Mouse (Mus musculus) fat pad, adult 2 months (tissue): ENCODE data around the gene Sucla2.
"Not testable (repeated sequence)": the region's sequence is repeated elsewhere in the genome, so short reads cannot be mapped to it uniquely, and the experiment has no call there.

Experiments used
- DNase-seq: peaks from one replicate; pipeline ENCODE4 v3.0.0-alpha.2; 2011; ENCODE audit warnings: low read depth, low spot score; ENCODE audit errors: extremely low read depth

Gene Sucla2

DNA sequence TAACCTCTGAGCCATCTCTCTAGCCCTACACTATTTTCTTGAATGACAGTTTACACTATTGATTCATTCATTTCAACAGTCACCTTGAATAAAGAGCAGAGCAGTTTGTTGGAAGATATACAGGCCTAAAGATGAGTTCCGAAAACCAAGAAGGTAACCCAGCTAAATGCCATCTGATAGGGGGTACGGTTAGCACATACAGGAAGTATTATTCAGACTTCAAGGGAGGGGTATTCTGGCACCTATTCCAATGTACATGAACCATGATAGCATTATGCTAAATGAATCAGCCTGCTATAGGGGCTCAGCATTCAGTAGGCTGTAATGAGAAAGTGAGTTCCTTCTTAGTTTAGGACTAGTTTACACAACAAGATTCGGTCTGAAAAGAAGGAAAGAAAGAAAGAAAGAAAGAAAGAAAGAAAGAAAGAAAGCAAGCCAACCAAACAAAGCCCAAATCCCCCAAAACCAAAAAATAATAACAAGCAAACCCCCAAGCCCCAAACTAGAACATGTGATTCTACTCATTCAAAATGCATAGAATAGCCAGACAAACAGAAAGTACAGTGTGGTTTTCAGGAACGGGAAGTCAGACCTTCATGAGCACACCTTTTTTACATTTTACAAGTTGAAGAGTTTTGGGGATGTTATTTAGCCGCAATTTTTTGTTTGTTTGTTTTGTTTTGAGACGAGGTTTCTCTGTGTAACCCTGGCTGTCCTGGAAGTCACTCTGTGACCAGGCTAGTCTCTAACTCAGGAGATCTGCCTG lies 16.3 kb upstream of the Sucla2 start:
- DNase-seq = no peak

DNA sequence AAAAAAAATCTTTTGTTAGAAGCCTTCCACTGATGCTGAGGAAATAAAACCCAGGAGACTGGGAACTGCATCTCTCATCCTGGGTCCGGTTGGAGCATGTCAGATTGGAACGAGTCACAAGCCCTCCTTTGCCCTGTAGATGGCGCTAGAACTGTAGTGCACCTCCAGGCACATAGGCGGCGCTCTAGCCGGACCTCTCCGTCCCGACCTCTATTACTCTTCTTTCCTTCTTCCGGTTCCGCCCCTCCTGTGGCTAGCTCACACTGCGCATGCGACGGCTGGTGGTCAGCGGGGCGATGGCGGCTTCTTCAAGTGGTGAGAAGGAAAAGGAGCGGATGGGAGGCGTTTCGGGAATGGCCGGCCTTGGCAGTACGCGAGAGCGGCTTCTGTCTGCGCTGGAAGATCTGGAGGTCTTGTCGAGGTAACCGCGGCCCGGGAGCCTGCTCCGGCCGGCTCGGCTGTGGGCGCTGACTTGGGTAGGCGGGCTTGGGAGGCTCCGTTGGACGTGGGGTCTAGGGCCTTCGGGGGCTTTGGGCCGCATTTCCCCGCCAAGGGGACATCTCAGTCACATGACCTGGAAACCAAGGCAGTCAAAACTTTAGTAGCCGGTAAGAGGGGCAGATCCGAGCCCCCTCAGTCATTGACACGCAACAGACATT lies 15.2 kb upstream of the Sucla2 start, which contains the start of gene Med4:
Med4 (plus strand) TSS at position 261 of the 659 bp plus-strand sequence.
- peak; percentile 46 for DNase-seq

DNA sequence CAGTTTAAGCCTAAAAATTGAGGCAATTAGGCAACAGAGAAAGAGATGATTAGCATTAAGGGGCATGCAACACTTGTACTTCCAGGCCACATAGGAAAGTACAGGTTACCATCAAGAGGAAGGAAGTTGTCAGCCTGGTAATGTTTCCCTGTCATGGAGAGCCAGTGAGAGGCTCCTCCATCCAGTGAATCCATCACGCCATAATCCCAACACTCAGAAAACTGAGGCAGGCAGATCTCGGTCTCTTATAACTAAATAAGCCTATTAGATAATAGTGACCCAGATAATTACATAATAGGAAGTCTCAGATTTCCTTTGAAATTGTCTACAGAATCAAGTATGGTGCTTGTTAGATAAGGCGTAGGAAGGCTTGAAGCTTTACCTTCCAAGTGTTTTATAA lies 983 bp upstream of the Sucla2 start:
- DNase-seq = no peak

DNA sequence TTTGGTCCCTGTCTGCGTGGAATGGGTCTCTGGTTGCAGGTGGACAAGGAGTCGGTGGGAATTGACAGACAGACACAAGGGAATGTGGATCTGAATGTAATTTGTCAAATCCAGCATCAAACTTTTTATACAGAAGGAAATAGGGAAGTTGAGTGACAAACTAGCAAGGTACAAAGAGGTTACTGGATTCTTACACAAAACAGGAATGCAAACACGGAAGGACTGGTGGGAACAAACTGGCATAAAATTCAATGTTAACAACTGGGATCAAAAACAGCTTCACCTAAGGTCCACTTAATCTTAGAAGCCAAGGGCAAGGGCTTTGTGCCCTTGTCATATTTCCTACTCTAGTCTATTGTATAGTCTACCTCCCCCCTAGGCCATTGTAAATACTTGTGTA lies 3.5 kb downstream of the Sucla2 start:
- not testable (repeated sequence) for DNase-seq

DNA sequence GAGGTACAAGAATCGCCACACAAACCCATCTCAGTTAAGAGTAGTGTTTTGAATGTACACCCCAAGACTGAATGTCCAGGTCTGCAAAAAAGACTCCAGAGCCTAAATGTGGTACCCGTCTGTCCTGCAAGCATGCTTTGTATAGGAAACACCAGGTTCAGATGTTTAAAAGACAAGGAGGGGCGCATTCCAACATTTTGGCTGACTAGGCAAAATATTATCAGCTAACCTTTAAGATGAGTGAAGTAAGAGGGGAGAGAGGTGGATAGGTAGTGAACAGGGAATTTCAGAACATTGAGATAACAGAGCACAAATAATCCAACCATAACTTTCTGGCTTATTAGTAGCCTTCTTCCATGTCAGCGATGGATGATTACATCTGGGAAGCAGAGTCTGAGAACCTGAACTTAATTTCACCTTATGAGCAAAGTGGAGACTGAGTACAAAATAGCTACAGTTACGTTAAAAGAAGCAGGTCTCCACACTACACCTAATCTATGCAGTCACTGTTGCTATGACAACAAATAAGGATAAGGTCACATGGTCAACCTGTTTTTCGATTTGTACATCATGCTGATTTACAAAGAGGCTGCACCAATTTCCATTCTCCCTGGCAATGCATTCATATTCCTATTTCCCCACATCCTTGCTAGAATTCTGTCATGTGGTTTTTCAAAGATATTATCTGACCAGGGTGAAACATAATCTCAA lies 8.8 kb downstream of the Sucla2 start:
- DNase-seq = no peak

DNA sequence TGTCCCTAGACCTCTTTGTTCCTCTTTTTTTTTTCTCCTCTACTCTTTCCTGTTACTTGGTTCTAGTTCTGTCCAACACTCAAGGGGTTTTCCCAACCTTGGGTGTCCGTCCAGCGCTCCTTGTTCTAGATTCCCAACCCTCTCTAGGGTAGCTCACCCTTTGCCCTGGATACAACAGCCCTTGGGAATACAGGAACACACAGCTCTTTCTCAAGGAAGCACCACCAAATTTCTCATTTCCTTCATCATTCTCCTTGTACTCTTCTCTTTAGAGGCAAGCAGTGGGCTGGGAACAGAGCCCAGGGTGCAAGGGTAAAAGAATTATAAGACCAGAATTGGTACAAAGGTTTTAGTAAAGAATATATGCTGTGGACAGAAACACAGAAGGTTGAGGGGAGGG lies 10.5 kb downstream of the Sucla2 start:
- no peak for DNase-seq

DNA sequence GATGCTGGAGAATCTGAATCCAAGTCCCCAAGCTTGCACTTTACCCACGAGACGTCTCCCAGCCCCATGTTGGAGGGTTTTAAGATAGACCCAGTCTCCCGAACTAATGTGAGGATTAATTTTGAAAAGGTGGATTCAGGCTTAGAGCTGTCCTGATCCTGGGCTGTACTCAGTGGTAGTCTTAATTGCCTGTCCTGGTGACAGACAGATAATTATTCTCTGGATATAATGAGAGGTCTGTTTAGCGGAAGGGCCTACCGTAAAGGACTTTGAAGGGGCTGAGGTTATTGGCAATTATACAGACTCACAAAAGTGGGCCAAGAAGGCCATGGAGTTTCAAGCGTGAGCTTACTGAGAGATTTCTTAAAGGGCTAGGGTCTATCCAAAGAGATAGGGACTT lies 18.7 kb downstream of the Sucla2 start:
- no peak for DNase-seq

DNA sequence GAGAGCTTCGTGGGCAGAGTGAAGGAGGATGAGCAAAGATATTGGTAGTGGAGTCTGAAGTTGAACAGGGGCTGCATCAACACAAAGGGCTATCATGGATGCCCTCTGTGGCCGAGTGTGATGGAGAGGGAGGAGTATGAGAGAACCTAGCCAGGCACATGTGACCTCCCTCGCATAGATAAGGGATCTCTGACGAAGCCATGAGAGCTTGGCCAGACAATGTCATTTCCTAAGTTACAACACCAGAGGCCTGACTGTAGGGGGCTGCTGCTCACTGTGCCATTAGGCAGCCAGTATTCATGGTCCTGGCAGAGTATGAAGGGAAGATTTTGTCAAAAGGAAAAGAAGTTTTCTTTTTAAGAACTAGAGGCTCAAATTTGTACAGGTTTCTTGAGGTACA lies 21.9 kb downstream of the Sucla2 start:
- DNase-seq = no peak

DNA sequence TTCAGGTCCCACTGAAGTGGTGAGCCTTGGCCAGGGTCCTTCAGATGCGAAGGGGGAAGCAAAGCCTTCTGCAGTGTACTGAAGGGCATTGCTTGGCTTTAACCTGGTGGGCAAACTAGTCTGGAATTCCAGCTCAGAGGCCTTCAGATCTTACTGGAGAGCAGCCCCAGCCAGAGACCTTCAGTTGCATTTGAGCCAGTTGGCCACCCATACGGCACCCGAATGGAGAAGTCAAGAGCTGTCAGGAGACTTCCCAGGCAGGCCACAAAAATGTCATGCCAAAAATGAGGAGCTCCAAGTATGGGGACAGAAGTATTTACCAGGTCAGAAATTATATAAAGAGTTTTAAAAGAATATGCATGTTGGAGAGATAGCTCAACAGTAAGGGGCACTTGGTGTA lies 22.9 kb downstream of the Sucla2 start, which contains the start of gene Nudt15:
Nudt15 (minus strand) TSS at position 192 of the 400 bp plus-strand sequence.
- no peak for DNase-seq

DNA sequence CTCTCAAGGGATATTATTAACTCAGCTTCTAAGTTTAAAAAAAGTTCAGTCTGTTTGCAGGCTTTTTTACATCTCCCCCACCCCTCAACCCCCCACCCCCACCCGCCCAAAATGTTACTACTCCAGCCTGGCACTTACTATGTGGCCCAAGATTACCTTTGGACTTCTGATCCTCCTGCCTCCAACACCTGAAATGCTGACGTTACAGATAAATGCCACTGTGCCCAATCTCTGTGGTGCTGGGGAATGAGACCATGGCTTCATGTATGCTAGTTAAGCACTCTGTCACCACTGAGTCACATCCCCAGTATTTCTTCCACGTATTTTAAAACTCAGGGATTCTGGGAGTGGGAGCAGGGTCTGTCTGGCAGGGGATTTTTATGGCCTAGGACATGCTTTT lies 25.2 kb downstream of the Sucla2 start:
- DNase-seq = no peak

DNA sequence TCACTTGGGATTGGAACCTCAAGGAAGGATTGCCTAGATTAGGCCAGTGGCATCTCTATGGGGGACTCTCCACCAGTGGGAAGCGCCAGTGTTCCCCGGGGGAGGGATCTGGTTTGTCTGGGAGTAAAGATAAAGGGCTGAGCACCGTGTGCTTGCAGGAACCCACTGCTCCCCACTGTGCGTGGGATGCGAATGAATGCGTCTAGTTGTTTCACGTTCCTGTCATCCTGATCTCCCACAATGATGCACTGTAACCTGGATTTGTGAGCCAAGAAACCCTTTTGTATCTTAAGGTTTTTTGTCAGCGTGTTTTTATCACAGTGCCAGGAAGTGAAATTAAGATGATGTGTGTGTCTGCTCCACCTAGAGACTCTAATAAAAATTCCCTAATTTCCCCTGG lies 25.6 kb downstream of the Sucla2 start:
- no peak for DNase-seq

DNA sequence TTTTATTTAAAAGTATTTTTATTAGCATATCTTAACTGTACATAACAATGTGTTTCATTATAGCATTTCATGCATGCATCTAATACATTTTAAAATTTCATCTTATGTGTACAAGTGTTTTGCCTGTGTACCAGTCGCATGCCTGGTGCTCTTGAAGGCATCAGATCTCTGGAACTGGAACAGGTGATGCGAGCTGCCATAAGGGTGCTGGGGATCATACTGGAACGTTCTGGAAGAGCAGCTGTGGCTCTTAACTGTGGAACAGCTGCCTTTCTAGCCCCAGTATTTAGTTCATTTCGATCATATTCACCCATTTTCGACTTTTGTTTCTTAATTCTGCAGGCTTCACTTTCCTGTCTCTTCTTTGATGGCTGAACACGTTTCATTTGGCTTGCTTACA lies 26.0 kb downstream of the Sucla2 start:
- DNase-seq = no peak

DNA sequence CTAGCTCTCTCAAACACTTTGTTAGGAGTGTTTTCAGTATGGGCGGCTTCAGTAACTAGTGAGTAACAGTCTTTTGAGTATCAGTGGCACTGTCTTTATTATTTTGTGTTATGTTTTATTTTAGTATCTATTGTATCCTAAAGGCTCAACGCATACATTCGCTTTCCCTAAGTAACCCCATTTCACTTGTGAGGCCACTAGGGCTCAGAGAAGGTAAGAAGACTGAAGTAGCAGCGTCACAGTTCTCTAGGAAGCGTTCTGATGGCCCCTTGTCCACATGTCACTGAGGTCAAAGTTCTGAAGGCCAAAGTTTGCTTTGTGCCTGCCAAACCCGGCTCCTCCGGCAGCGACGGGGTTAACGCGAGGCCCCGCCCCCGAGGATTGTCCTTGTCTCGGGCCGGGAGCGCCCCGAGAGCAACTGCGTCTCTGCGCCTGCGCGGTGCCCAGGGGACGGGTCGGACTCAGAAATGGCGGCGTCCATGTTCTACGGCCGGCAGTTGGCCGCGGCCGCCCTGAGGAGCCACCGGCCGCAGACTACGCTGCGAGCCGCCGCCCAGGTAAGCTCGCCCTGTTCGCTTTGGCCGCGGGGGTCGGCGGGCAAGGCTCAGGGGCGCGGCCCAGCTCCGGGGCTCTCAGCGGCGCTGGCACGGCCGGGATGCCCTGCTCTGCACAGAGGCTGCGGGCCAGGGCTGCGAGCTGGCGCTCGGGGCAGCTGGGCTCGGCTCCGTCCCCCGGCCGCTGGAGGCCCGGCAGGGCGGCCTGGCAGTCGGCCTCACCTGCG lies 27.4 kb downstream of the Sucla2 start:
- DNase-seq = peak; percentile 19

DNA sequence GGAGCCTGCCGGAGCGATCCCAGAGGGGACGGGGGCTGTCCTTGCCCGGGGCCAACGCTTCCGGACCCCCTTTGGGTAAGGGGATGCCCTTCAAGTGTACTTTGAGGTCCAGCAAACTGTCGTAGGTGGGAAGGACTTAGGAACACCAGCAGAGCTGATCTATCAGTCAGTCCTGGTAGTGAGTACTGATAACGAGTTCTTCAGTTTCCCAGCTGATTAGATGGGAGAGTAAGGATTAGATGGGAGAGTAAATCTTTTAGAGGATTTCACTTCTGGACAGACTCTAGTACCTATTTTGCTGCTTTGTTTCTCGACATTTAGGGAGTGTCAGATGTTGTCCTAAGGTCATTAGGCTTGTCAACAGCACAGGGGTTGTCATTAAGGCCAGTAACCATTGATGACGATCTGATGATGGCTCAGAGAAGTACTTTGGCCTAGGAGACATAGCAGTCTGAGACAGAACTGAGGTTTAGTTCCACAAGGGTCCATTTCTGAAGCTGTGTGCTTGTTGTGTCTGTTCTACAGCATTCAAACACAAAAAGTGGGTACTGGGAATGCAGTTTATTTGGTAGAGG lies 28.1 kb downstream of the Sucla2 start:
- DNase-seq = no peak

DNA sequence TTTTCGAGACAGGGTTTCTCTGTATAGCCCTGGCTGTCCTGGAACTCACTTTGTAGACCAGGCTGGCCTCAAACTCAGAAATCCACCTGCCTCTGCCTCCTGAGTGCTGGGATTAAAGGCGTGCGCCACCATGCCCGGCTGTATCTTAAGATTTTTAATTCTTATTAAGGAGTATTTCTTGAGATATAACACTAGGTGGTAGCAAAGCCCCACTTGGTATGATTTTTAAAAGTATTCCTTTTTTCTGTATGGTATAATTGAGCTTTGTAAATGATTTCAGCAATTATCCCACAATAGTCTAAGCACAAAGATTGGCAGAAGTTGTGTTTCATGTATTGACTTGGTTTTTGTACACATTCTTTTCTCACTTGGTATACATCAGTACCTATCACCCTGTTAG lies 44.7 kb downstream of the Sucla2 start:
- not testable (repeated sequence) for DNase-seq

DNA sequence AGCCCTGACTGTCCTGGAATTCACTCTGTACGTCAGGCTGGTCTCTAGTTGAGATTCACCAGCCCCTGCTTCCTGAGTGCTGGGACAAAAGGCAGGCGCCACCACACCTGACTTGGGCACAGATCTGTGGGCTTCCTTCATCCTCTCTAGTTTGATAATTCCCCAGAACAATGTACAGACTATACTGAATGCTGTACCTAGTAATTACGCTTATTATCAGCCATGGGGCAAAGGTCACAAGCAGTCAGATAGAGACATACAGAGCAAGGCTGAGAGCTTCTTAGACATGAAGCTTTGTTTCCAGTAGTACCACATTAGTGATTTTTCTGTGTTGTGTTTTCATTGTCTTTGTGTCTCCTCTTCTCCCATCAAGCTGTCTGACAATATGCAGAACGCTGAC lies 46.0 kb downstream of the Sucla2 start:
- DNase-seq = no peak

DNA sequence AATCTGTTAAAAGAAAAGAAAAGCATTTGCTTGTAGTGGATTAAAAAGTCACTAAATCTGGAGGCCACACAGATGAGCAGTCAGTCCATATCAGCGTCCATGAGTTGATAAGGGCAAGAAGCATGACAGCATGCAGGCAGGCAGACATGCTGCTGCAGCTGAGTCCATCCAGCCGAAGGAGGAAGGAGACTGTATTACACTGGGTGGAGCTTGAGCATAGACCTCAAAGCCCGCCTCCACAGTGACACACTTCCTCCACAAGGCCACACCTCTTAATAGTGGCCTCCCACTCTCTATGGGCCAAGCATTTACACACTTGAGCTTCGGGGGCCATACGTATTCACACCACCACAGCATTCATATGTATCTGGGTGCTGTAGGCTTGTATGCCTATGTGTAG lies 48.9 kb downstream of the Sucla2 start:
- no peak for DNase-seq

DNA sequence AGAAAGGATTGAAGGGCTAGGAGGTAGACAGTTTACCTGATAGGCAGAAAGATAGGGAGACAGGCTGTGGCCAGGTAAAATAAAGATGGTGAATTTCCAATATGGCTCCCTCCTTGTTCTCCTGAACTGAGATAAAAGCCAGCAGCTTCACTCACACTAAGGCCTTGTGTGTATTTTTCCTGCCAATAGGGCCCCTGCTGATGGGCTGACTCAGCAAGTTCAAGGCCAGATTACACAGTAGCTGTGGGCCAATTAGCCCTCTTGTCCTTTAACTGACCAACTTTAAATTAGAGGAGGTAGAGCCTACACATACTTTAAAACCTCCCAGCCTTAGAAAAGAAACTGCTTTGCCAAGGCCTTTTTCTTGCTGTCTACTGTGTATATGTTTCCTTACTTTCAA lies 51.2 kb downstream of the Sucla2 start:
- no peak for DNase-seq

DNA sequence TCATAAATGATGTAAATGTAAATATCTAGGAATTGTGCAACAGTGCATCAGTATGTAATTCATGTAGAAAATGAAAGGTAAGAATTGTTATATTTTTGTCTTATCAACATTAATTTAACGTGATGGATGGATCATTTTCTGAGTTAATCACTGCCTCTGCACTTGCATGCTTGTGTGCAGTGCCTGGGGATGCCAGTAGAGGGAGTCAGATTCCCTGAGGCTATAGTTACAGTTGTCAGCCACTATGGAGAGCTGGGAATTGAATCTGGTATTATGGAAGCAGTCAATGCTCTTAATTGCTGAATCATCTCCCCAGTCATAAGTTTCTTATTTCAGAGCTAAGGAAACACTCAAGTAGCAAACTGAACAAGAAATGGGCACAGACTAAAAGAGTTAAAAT lies 63.0 kb downstream of the Sucla2 start:
- no peak for DNase-seq

DNA sequence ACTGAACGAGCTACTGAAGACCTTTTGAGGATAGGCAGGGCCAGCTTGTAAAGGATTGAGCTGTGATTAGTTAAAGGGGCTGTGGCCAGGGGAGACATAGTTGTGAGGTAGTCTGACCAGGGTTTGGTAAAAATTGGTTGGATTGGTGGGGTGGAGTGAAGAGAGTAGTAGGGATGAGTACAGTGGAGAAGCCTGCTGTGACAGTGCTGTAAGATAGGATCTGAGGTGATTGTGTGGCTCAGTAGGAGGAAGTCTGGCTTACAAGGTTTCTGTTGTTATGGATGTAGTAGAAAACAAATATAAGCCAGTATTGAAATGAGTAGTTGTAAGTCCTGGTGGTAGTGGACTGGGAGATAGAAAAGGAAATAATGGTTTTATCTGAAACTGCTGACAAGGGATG lies 67.0 kb downstream of the Sucla2 start:
- no peak for DNase-seq

DNA sequence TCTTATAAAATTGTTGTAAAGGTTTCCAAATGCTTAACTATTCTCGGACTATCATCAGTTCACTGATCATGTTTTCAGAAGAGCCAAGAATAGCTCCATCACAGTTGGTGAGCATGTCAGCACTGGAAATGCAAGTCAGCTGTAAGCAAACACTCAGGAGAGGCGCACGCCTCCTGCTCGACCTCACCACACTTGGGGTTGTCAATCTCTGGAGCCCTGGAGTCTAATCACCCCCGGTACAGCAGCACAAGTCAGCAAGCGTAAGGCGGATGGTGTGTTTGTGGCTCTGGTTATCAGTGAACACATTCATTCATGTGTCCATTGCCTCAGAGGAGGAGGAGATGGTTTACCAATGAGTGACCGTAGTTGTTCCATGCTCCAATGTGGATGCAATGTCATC lies 74.6 kb downstream of the Sucla2 start:
- DNase-seq = no peak
